Mouse (Mus musculus) frontal cortex, postnatal 36 days (tissue): ENCODE measurements around the gene Tprg.

Experiments used
- DNase-seq, 2 experiments: peaks; one replicate each; pipeline ENCODE4 v3.0.0; 2022; ENCODE audit warnings: low spot score in 2 of 2

Gene Tprg

GRCm38 (mm10) chr16:25425376-25425775 is 138.8 kb downstream of the Tprg start:
- no peak for DNase-seq

DNA sequence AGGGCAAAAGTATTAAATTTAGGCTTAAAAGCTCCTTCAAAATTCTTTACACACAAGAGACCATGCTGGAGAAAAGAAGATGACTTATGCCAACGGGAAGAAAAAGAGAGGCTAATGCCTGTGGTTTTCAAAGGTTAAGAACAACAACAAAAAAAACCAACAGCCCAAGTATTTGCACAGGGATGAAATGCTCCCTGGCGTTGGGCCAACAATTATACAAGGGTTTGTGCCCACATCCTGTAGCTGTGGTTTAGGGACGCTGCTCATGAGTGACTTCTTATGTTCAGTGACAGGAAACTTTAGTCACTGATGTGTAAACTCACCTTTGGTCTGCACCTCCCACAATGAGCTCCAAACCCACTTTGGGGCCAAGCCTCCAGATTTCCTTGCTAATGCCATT is 139.6 kb downstream of the Tprg start:
- no peak for DNase-seq

- no peak for DNase-seq
Observed at GRCm38 (mm10) chr16:25440039-25440438, 153.4 kb downstream of the Tprg start.

- no peak for DNase-seq
Observed at GRCm38 (mm10) chr16:25445580-25445979, 159.0 kb downstream of the Tprg start.

- no peak for DNase-seq
Observed at GRCm38 (mm10) chr16:25451511-25451910, 164.9 kb downstream of the Tprg start.

DNA sequence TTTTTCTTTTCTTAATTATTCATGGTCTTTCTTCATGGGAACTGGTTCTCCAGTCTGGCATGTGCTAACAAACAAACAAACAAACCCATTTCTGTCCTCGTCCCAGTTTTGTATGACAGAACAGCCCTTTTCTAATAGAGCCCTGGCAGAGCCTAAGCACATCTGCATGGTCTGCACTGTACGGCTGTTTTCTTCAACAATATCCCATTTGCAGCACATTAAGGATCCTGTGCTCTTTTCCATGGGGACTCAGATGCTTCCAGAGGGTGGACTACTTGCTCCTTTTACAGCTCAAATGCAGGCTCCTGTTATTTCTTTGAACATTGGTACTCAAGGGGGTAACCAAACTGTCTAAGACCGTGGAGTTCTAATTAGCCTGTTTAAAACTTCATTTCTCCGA is 178.1 kb downstream of the Tprg start:
- DNase-seq, result no peak

DNA sequence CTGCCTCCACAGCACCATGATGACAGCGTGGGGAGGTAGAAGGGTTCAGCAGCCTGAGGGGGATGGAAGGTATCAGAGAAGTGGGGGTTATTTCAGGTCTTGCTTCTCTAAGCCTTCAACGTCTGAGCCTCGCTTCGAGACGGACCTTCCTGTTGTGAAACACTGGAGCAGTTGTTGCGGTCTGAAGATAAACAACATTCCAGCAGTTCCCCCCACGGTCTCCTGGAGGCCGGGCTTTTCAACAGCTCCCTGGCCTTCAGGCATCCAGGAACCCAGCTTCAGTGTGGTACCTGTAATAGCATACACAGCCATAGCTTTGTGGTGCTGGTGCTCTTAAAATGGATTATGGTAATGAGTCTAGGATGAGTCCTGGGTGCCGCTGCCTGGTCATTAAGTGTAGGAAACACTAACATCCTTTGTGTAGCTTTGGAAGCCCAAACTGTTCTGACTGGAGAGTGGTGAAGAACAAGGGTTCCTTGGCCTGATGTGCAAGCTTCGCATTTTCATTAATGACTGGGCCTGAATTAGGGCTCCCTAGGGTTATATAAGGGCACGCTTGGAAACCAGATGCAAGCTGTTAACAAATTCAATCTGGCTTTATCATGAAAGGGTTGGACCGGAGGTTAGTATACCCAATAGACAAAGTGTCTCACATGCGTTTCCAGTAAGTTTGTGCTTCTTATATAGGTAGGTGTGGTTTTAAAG is 179.0 kb downstream of the Tprg start:
- DNase-seq, result peak; percentile 18 to 24

GRCm38 (mm10) chr16:25468040-25468439 is 181.4 kb downstream of the Tprg start:
- no peak for DNase-seq

DNA sequence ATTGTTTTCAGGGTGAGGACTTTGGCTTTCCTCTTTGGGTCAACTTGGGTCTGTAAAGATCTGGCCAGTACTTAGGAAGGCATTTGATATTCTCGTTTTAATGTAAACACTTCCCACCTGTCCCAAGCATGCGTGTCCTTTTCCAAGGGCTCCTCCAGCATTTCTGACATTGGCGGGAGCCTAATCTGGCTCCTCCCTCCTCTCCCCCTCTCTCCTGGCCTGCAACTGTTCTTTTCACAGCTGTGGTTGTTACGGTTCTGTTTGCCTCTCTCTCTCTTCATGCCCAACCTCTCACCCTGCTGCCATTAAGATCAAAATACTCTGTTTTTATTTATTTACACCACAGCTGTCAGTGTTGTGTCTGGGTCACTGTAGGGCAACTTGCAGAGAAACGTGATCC is 182.0 kb downstream of the Tprg start:
- no peak for DNase-seq
